Mouse (Mus musculus) kidney, adult 8-10 months (tissue): ENCODE measurements at regions not wholly inside any gene's neighbourhood (a gene's known extent, or its start where the extent isn't known, plus 50 kb on each side); places are given as distances from the start of the nearest gene placed in this dataset.

ENCODE experiments used
- DNase-seq, 2 experiments: peaks; one replicate each; pipeline ENCODE4 v3.0.0; 2022

GRCm38 (mm10) chr3:101161941-101162531 is 52.0 kb upstream of the Ptgfrn start:
- no peak for DNase-seq

- DNase-seq = no peak
These were observed 51.4 kb upstream of the Ptgfrn start for GRCm38 (mm10) chr3:101161421-101161940.
